Mouse (Mus musculus) right cerebral cortex, postnatal 36 days (tissue): ENCODE results near the gene Otud7b.
"Not testable (repeated sequence)": the region's sequence is repeated elsewhere in the genome, so short reads cannot be mapped to it uniquely, and the experiment has no call there.

Source experiments
- DNase-seq, 2 experiments: peaks; one replicate each; pipeline ENCODE4 v3.0.0; 2022; ENCODE audit warnings: low spot score in 2 of 2, mixed read lengths in 1 of 2

Otud7b gene

GRCm38 (mm10) chr3:96179531-96179930, 75.2 kb downstream of the Otud7b start:
- DNase-seq, result no peak

GRCm38 (mm10) chr3:96180727-96181477, 76.6 kb downstream of the Otud7b start, which contains the start of gene Sv2a:
Sv2a (plus strand) TSS chr3:96181151.
- DNase-seq, result peak in 1 of 2 experiments; percentile 63

DNA sequence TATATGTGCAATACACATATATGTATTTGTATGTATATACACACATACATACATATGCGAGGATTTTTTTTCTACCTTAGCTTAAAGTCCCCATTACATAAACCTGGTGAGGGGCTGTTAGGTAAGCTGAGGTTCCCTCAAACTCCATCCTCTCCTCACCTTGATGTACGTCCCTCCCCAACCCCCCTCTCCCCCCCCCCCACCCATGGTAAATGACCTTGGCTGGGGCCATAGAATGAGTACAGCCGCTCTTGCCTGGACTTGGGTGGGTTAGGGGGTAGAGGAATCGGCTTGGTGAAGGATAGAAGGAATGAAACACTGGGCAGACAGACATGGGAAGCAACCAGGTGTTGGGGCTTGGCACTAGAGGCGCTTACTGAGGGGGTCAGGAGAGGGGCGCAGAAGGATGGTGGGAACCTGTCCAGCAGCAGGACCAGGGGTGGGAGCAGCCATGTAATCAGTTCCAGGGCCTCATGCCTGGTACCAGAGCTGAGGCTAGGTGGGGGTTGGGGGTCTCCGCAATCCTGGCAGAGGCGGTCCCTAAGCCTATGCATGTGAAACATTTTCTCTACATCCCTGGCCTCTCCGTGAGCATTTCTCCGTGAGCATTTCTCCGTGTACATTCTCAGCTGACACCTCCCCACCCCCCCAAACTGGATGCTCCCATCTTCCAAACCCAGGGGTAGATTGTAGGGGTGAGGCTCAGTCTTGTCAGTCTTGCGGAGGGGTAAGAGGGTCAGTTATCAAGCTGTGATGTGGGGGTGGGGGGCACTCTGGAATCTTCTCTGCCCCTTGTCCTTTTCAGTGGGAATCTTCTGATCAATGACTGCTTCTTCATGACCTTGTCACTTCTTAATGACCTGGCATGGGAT, 77.4 kb downstream of the Otud7b start:
- no peak for DNase-seq

DNA sequence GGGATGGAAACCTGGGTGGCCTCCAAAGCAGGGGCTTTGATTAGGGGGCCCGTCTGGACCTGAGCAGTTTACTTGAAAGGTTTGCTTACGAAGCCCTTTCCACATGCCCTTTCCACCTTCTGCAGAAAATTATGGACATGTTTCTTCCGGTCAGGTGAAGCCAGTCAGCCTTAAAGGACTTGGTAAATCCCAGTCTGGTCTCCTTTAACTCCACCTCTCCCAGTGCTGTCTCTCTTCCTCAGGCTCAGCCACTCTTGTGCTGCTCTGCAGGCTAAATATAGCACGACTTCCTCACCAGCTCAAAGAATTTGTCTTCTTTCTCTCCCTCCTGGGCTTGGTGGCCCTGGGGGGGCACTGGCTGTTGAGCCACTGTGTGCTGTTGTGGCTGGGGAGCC, 78.1 kb downstream of the Otud7b start:
- no peak for DNase-seq

GRCm38 (mm10) chr3:96192977-96193376, 88.7 kb downstream of the Otud7b start:
- DNase-seq, result no peak

GRCm38 (mm10) chr3:96194966-96195365, 90.6 kb downstream of the Otud7b start:
- no peak for DNase-seq

DNA sequence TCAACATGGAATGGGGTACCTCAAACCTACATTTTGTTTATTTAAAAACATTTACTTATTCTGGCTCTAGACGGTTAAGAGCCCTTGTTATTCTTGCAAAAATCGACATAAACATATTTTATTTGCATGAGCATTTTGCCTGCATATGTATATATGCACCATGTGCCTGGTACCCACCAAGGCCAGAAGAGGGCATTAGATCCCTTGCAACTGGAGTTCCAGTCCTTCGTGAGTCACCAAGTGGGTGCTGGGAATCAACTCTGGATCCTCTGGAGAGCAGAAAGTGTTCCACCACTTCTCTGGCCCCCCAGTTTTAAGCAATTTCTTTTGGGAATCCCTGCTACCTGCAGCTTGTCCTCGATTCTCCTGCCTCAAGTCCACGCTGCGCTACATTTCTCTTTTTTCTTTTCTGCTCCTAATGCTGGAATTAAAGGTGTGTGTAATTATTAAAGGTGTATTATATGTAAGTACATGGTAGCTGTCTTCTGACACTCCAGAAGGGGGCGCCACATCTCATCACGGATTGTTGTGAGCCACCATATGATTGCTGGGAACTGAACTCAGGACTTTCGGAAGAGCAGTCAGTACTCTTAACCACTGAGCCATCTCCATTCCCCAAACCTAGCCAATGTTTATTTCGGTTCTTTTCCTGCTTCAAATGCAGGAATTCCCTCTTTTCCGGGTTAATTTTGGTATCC, 91.4 kb downstream of the Otud7b start:
- no peak for DNase-seq

- no peak for DNase-seq
These were observed 92.3 kb downstream of the Otud7b start for GRCm38 (mm10) chr3:96196437-96197128.

GRCm38 (mm10) chr3:96197129-96197749, 92.9 kb downstream of the Otud7b start:
- DNase-seq, result peak; percentile 92 to 94

GRCm38 (mm10) chr3:96198181-96198580, 93.9 kb downstream of the Otud7b start:
- DNase-seq, result no peak

- DNase-seq, result not testable (repeated sequence)
These were observed 94.4 kb downstream of the Otud7b start for GRCm38 (mm10) chr3:96198601-96199251.

DNA sequence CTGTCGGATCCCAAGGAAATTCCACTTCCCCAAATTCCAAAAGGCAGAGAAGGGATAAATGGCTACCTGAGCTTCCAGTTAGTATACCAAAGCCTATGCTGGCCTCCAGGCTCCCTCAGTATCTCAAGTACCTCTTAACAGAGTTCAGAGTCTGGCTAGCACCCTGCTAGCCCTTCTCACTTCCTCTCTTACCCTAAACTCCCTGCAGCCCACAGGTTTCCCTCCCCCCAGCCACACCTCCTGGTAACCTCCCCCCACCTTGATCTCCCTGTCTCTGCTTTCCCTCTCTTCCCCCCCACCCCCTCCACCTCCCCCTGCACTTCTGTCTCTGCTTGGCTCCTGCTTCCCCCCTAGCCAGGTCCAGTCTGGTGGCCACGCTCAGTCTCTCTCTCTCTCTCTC, 95.4 kb downstream of the Otud7b start:
- DNase-seq, result no peak

GRCm38 (mm10) chr3:96207819-96208218, 103.5 kb downstream of the Otud7b start:
- no peak for DNase-seq

GRCm38 (mm10) chr3:96209242-96209641, 104.9 kb downstream of the Otud7b start:
- DNase-seq, result no peak
